Mouse (Mus musculus) right cerebral cortex, adult 18-20 months (tissue): ENCODE measurements around the gene Parvb.
A peak's percentile ranks its signal among the peaks of the same experiment; 100 is the strongest.

Experiments used
- DNase-seq: peaks from one replicate; pipeline ENCODE4 v3.0.0; 2022; ENCODE audit warnings: mixed read lengths

Parvb gene

DNA sequence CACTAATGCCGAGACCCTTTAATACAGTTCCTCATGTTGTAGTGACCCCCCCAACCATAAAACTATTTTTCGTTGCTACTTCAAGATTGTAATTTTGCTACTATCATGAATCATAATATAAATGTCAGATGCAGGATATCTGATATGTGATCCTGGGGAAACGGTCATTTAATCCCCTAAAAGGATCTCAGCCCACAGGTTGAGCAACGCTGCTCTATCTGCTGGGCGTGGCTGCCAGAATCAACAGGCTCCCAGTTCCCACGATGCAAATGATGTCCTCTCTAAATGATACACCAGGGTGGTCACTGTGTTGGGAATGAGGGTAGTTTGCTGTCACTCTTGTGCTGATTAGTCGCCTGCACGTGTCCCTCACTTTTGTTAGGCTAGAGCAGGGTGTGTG, 65.6 kb downstream of the Parvb start:
- no peak for DNase-seq

DNA sequence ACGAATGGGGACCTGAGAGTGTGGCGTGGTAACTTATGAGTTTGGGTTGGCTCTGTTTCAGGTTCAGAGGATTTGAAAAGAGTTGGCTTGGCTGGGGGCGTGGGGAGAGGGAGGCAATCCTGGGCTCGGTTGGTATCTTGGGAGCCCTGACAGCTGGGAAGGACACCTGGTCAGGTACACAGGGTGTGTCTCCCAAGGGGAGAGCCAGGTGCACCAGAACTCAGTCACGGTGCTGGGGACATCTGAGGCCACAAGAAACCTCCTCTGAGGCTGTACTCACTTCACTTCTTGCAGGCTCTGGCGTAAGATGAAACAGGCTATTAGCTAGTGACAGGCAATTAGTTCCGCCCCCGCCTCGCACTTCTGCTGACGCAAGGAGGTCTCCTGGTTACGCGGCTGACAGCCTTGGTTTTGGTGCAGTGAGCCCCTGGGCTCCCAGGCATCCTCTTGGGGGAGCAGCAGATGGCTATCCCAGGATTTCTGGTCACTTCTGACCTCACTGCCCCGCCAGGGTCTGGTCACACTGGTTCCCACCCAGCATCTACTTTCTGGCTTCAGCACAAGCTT, 67.0 kb downstream of the Parvb start:
- peak; percentile 76 for DNase-seq

DNA sequence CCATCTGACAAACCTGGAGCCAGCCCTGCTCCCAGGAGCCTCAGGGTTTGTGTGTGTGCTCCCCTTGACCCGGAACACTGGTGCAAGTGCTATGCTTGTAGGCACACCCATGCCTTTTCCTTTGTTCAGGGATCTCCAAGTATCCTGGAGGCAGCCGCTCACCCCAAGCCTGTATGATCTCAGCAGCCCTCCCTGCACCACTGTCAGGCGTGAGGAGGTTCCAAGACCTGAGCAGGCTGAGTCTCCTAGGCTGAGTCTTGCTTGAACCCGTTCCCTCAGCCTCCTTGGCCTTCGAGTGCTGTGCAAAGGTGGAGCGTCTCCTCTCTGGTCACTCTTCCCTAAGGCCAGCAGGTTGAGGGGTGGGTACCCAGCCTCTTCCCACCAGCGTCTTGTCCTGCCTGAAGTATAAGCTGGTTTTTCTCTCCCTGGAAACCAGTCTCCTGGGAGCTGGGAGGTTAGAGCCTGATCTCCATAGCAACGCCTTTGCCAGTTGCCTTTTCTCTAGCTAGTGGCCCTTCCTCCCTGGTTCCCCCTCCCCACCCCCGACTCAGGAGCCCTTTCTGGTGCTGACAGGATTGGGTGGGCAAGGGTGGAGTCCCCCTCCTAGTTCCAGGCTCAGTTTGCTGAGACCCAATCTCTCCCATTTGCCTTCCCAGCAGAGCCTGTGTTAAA, 68.0 kb downstream of the Parvb start:
- no peak for DNase-seq

DNA sequence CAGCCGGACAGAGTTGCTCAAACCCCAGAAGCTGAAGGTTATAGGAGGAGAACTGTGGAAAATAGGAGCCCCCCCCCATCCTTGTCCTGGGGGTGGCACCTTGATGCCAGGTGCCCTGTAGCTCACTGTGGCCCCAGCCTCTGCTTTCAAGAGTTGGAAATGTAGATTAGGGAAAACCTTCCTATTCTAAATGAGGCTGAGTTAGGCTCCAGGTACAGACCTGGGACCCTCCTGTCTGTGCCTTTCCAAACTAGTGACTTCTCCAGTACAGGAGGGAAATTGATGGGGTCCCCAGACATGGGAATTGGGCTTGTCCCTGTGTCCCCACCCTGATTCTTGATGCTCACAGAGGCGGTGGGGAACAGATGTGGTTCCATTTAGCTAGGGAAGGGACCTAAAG, 68.7 kb downstream of the Parvb start:
- no peak for DNase-seq

DNA sequence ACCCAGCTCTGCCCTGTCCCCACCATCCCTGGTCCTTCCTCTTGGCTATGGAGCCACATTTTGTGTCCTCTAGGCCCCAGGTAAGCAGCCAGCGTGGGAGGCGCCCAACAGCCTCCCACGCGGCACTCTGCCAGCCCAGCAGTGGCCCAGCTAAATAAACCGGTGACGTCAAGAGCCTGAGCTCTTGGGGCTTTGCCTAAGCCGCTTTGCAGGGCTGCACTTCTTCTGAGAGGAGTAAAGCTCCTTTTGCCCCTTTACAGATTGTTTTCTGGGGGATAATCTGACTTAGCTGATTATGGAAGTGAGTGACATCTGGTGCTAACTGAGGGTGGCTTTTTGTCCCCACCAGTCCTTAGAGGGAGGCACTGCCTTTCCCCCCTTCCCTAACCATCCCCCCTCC, 69.2 kb downstream of the Parvb start:
- peak; percentile 57 for DNase-seq

DNA sequence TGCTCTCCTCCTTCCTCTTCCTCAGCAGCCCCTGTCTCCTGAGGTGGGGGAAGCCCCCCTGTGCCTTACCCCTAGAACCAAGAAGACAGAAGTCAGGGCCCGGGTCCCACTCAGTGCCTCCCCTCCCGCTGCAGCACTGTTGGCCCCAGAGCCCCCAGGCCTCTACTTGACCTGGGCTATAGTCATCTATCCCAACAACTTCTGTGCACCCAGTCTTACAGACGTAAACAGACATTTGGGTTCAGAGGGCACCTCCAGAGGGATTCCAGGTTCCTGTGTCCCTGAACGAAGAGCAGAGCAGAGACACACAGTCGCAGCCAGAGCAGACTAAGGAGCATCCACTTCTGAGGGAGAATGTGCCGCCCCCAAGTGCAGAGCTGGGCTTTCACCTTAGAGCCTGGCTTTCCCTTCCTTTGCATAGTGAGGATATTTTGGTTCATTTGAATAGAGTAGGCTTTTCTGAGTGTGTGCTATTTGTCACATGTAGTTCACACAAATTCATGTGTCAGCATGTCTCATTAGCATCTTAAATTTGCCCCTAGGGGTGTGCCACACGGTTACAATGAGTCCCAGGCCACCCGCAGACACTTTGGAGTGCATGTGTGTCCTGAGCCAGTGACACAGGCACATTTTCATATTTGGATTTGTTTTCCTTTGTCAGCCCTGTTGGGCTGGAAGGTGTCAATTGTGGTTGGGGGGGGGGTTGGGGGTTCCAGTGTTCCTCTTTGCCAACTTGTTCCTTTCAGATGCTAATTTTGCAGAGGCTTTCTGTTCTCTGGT, 70.0 kb downstream of the Parvb start:
- DNase-seq, result no peak

DNA sequence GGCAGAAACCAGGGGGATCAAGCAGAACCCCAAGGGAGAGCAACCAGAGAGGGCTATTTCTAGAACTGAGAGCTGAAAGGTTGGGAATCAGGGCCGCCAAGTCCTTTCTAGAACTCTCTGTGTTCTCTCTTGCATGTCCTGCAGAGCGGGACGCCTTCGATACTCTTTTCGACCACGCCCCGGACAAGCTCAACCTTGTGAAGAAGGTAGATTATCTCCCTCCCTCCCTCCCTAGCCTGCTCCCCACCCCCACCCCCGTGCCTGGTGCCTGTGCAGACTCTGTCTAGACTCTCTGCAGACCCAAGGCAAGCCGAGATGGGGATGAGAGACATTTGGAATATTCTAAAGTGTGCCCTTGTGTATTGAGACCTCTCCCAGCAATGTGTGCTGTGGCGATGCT, 71.4 kb downstream of the Parvb start:
- no peak for DNase-seq

DNA sequence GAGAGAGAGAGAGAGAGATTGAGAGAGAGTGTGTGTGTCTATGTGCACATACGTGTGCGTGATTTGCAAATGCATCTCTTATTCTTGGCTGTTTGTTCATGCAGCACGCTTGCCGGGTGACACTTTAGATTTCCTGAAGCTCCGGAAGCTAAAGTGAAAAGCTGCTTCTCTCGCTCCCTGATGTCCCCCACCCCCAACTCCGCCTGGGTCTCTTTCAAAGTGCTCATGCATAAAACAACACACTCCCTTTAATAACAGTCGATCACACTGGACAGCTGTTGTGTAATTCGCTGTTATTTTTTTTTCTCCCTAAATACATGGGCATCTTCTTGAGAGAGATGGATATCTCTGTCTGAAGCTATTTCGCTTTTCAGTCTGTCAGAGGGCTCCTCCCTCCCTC, 73.5 kb downstream of the Parvb start:
- no peak for DNase-seq

DNA sequence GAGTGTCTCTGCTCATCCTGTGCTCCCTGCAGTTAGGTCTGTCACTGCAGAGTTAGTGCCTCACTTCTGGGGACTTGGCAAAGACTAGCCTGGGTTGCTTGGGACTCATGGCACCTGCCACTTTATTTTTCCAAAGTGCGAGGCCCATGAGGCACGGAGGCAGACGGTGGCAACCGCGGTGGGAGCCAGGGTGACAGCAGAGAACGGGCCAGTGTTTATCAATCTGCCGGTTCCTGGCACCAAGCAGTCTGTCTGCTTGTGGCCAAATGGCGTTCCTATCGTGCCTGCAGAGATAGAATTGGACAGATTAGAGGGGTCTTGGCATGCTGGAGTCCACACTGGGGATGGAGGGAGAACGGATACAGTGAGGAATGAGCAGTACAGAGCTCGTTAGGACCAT, 78.4 kb downstream of the Parvb start:
- no peak for DNase-seq

DNA sequence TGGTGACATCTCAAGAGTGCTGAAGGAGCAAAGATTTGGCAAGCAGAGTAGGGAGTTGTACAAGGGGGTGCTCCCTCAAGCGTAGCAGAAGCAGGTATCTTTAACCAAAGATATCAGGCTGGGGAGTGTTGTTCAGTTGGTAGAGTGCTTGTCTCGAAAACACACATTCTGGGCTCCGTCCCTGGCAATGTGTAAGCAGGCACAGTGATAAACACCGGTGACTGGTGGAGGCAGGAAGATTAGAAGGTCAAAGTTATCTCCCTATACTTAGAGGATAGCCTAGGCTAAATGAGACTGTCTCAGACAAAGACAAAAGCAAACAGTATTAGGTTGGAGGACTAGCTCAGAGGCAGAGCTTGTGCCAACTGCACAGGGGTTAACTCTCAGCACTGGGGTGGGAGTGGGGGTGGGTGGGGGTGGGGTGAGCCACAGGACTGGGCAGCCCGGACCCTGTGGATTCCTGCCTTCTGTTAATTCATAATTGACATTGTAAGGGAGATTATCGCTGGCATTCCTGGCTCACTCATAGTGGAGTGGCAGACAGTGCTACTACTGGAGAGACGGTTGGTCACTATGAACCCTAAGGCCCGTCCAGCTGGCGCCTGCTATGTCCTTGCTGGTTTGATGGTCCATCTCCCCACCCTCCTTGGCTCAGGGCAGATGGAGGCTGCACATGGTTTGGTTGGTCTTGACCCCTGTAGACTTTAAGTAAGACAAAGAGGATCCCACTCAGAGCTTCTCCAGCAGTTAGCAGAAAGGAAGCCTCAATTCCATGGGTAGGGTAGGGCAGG, 79.6 kb downstream of the Parvb start:
- no peak for DNase-seq

DNA sequence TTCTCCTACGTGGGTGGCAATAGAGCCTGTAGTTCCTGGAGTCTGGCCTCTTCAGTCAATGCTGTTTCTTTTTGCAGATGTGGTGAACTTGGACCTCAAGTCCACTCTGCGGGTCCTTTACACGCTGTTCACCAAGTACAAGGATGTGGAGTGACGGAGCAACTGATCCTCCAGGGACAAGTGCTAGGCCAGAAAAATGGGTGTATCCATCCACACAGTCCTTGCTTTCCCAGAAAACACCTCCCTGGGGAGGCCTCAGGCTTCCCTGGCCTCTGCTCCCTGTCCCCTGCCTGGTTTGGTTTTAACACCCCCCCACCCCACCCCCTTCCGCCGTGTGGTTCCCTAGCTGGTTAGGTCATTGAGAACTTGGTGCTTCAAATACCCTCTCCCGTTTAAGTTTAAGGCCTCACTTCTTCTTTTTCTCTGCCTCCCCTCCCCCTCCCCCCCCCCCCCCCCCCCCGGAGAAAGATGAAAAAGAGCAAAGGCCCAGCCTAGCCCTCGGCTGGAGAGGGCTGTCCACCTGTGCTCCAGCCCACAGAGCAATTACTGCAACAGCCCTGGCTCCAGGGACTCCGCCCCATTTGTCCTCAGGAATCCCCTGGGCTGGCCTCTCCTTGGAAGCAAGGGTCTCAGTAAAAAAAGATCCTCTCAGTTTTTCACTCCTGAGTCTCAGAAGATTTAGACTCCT, 81.2 kb downstream of the Parvb start:
- no peak for DNase-seq

DNA sequence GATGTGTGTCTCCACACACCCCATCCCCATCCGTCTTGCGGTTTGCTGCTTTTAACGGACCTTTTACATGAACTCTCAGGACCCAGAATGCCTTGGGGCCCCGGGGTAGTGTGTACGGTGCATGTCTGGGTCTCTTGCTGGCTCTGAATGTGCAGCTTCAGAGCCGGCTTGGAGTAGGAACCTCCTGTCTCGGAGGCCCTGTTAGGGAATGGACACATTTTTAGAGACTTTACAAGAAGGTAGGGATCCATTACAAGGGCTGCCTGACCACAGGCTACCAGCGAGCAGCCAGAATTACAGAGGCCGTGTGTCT, 81.7 kb downstream of the Parvb start:
- DNase-seq, result no peak

DNA sequence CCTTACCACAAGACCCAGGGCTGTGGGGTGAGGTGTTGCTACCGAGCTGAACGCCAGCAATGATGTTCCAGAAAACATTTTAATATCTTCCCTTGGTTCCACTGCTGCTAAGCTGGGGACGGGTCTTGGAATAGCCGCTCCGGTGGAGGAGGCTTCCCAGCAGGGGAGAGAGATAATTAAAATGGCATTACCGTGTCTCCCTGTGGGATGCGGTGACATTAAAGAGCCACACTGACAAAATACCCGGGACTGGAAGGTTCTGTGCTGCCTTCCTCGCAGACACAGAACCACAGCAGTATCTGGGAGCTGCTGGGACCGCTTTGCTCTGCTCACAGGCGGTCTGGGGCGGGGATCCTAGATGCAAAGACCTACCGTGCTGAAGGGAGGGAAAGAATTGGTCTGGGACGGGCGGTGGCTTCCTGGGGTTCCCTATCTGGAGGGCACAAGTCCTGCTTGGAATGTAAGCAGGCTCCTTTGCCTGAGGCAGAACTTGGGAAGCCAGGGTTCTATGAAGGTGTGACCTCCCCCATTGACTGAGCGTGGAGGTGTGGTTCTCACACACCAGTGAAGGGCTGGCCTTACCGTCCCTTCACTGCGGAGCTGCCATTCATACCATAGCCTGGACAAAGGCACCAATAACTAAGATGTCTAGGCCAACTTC, 82.7 kb downstream of the Parvb start:
- no peak for DNase-seq

DNA sequence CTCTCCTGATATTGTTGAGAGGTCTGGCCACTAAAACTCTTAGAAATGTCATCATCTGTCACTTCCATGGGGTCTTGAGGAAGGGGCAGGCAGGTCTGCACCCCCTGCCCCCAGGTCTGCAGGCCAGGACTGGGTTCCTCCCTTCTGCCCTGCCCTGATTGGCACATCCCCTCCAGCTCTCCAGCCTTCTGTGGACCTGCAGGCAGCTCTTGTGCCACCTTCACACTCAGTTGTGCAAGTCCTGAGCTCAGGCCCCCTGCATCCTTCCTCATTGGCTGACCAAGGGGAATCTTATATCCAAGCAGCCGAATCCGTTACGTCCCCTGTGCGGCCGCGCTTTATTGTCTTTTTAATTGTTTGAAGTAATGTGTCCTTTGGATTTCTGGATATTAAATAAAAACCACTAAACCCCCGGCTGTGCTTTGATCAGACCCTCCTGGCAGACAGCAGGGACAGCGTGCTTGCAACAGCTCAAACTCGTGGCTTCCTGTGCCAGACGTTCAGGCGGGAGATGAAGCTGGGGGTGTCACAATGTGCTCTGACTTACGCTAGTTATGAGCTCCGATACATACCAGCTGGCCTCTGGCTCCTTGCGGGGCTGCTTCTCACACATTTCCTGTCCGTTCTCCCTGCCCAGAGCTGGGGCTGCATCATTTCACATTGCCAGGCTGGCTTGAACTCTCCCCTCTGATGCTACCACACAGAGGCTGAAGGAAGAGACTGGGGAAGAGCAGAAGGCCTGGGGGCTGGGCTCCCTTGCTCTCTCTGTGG, 83.6 kb downstream of the Parvb start:
- DNase-seq, result no peak

DNA sequence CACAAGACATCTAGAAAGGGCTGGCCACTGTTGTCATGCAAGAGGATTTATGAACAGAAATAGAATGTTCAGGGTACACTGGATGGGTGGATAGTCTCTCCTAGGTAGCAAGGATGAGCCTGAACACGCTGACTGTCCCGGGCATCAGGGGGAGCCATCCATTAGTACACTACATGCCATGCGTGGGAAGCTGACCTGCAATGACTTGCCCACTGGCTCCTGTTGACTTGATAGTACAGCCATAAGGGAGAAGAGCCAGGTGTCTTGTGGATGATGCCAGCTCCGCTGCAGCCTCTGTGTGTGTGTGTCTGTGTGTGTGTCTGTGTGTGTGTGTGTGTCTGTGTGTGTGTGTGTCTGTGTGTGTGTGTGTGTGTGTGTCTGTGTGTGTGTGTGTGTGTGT, 87.5 kb downstream of the Parvb start:
- no peak for DNase-seq

DNA sequence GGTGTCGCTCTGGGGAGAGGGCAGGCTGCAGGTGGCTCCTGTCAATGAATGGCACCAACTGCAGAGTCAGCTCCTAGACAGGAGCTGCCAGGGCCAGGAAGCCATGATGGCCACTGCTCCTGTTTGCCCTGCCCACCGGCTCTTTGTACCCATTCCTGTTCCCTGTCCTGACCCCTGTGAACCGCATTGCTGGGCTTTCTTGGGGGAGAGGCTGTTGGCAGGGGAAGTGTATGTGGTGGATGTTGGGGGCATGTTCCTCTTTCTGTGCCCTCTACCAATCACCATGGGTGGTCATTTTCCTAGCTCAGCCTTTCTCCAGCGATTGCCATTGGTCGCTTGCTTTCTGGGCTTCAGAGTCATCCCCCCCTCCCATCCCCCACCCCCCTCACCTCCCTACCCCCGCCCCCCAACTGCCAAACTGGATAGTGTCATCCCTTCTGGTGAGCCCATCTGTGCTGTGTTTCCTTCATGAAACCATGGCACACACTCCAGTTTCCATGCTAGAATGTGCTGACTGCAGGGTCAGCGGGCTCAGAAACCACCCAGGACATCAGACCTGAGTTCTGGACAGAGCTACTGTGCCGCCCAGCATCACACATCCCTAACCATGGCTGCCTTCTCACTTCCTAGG, 89.8 kb downstream of the Parvb start:
- no peak for DNase-seq

DNA sequence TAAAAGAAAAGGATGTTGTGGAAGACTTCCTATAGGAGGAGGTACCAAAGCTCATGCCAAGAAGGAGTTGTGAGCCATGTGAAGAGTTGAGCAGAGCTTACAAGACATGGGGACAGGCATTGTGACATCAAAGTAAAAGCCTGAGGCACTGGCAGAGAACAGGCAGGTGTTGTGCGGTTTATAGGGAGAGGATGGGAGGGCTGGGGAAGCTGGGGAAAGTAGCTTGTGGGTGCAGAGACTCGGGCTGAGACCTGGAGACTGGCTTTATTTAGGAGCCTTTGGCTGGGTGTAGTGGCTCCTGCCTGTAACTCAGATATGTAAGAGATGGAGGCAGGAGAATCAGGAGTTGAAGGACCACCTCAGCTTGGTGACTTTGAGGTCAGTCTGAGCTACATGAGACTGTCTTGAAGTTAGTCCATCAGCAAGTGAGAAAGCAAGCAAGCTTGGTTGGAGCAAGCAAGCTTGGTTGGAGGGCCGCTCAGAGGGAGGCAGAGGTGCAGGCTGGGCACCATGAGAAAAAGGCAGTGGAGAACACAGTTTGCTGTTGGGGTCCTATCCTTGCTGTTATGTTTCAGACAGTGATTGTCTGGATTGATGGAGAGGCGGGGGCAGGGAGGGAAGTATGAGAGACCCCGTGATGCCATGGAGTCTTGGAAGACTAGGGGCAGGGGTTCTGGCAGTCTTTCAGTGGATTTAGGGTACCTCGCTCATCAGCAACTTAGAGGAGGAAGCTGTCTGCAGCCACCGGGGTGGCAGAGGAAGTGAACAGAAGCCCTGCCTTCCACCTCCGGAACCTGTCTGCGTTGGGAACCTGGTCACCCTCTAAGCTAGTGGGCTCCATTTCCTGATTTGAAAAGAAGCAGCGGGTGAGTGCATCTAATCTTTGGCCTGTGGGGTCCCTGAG, 92.4 kb downstream of the Parvb start, which contains the start of gene Parvg:
Parvg (plus strand) TSS at position 61 of the 904 bp plus-strand sequence.
- DNase-seq, result no peak

DNA sequence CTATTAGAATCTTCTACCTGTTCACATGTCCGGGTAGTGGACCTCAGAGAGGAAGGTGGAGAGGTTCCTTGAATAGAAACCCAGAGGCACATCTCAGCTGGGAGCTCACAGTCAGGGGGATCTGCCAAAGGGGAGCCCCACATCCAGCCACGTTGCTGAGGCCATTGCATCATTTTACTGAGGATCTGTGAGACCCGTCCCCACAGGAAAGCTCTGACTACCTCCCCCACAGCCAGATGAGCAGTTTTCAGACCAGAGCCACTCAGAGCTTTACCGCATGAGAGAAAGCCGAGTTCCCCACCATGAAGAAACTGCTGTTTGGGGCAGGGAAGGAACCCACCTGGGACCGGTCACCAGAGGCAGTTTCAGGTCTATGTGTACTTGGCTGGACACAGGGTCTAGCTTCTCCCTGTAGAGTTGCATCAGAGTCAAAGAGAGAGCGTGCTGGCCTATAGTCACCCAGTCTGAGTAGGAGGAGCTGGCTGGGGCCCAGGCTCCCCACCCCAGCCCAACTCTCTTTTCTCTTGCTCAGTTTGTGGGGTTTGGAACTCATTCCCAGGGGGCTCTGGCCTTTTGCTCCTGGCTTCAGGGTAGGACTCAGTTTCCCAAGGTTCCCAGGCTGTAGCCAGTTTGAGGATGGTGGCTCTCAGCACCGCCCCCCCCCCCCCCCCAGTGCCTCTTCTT, 93.2 kb downstream of the Parvb start:
- DNase-seq, result no peak

DNA sequence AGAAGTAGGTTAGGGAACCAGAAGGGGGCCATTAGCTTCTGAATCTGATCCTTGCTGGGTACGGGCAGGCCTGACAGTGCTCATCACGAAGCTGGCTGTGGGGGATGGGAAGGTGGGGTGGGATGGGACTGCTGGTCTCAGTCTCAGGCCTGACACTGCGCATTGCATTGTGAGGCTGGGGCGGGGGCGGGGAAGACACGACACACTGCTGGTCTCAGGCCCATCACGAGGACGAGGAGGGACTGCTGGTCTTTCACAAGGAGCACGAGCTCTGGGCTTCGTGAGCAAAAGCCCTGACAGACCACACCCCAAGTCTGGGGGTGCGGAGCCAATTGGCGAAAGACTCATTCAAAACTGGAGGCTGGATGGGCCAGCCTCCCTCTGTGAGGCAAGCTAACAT, 93.9 kb downstream of the Parvb start:
- no peak for DNase-seq
